Mouse (Mus musculus) heart, embryonic 12.5 days (tissue): Measurements from ENCODE around the gene Nat8f4. TPM values are rescaled to one million over a fixed set of nuclear protein-coding genes. Genes with fewer than 3 reads are reported as not detected.
"Not testable (repeated sequence)": the region's sequence is repeated elsewhere in the genome, so short reads cannot be mapped to it uniquely, and the experiment has no call there.

Experiments used
- ATAC-seq: fragments of 200-750 bp; cut with Nextera tagmentation; 2 replicates; pipeline ENCODE4 v1.8.0; 2017; ENCODE audit warnings: moderate TSS enrichment, moderate library complexity; ENCODE audit not compliant: insufficient number of reproducible peaks, low FRiP score
- H3K27ac ChIP-seq: fragments of 300-500 bp; sonication (generic); 2 replicates; pipeline ENCODE4 v1.5.1; 2016; ENCODE audit warnings: mild to moderate bottlenecking, moderate library complexity; ENCODE audit not compliant: poor library complexity, severe bottlenecking
- H3K27me3 ChIP-seq: fragments of 300-500 bp; sonication (generic); replicated peaks from 2 replicates; pipeline ENCODE4 v1.6.1; 2016; ENCODE audit warnings: mild to moderate bottlenecking, moderate library complexity
- H3K36me3 ChIP-seq: fragments of 300-500 bp; sonication (generic); 2 replicates; pipeline ENCODE4 v1.6.1; 2016; ENCODE audit warnings: mild to moderate bottlenecking, moderate library complexity
- H3K4me1 ChIP-seq: fragments of 300-500 bp; sonication (generic); replicated peaks from 2 replicates; pipeline ENCODE4 v1.6.1; 2016; ENCODE audit warnings: mild to moderate bottlenecking
- H3K4me2 ChIP-seq: fragments of 300-500 bp; sonication (generic); 2 replicates; pipeline ENCODE4 v1.6.1; 2016; ENCODE audit warnings: mild to moderate bottlenecking, moderate library complexity
- H3K4me3 ChIP-seq: fragments of 300-500 bp; sonication (generic); 2 replicates; pipeline ENCODE4 v1.5.1; 2016; ENCODE audit warnings: mild to moderate bottlenecking
- H3K9ac ChIP-seq: fragments of 300-500 bp; sonication (generic); 2 replicates; pipeline ENCODE4 v1.6.1; 2016; ENCODE audit warnings: mild to moderate bottlenecking, moderate library complexity
- H3K9me3 ChIP-seq: fragments of 300-500 bp; sonication (generic); replicated peaks from 2 replicates; pipeline ENCODE4 v1.6.1; 2016; ENCODE audit warnings: mild to moderate bottlenecking, moderate library complexity
- WGBS: fragments of 180-500 bp; shearing (Covaris S2); methylation state at CpG from one replicate; pipeline ENCODE4 v1.1.7; 2016; 5-methylcytosine and 5-hydroxymethylcytosine counted together
- polyA plus RNA-seq: library from polyadenylated mRNA; unstranded; fragments of >200 nt; fragmentation: Nextera tagmentation; extraction: Ambion mirVana; gene quantifications from 2 replicates; pipeline ENCODE4 v1.2.1, GENCODE M21; 2016

Nat8f4 gene
- 2.4 TPM in 2 replicates for polyA plus RNA-seq

DNA sequence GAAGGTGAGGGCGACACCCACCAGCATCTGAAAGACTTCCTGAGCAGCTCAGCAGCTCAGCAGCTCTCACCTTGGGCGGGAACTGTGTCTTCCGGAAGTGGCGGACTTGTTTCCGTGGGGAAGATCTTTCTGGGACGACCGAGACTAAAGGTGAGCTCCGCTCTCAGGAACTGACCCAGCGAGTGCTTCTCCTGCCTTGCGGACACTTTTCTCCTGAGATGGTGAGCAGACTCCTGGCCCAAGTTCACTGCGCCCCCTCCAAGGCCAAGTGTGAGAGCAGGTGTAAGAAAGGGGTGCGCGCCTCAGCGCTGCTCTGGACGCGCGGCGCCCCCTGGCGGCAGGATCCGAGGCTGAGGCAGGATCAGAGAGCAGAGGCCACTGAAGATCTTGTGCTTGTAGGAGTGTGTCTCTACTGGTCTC is at the start of gene Nat8f4:
Gene Nat8f4, minus strand, starts transcription at position 243 of the 420 bp plus-strand sequence.
- H3K27ac ChIP-seq, H3K9ac ChIP-seq, H3K4me1 ChIP-seq, H3K27me3 ChIP-seq, H3K9me3 ChIP-seq, H3K36me3 ChIP-seq: not testable (repeated sequence)
- H3K4me2 ChIP-seq, result peak within 1 kb of the TSS; percentile 61
- 0 out of 2 replicates have a peak, but pooled peaks have one; percentile 71 for ATAC-seq
- H3K4me3 ChIP-seq, result peak within 1 kb of the TSS; percentile 42
- 15% methylated on average over 20 of the region's 20 CpGs for WGBS

DNA sequence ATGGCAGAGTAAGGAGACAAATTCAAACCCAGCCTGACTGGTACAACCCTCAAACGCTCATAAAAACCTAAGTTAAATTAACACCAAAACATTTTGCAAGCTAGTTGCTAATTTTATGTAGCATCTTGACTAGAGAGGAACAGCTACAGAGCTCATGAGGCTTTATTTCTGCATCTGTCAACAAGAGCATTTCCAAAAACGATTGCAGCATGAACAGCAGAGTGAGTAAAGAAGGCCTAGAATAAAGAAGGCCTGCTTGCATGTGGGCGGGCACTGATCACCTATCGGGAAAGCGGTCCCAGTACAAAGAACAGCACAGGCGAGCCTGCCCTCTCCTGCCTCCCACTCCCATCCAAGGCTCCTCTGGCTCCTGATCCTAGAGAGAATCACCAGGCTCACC is 43.9 kb upstream of the Nat8f4 start:
- H3K4me1 ChIP-seq, result no peaks in the 10 kb centered on the region
- ATAC-seq, result no peak
- H3K36me3 ChIP-seq, result peaks cover 89% of the 10 kb centered on the region
- H3K27ac ChIP-seq, result no peak overlapping the region
- 81% methylated on average over 6 of the region's 6 CpGs for WGBS
- H3K4me3 ChIP-seq, result no peak overlapping the region
- no peak overlapping the region for H3K9ac ChIP-seq
- H3K9me3 ChIP-seq, result no peaks in the 10 kb centered on the region
- H3K27me3 ChIP-seq, result no peaks in the 10 kb centered on the region
- no peak overlapping the region for H3K4me2 ChIP-seq

- Histone ChIP-seq H3K9me3 (no peaks in the 10 kb centered on the region), H3K9ac (no peak overlapping the region), H3K4me1 (no peaks in the 10 kb centered on the region), H3K4me2 (no peak overlapping the region), H3K27ac (no peak overlapping the region), H3K4me3 (no peak overlapping the region), H3K27me3 (no peaks in the 10 kb centered on the region), H3K36me3 (peaks cover 50% of the 10 kb centered on the region)
- no peak for ATAC-seq
- WGBS, result 92% methylated on average over 3 of the region's 3 CpGs
These were observed 37.8 kb upstream of the Nat8f4 start for GRCm38 (mm10) chr6:85942469-85942868.

DNA sequence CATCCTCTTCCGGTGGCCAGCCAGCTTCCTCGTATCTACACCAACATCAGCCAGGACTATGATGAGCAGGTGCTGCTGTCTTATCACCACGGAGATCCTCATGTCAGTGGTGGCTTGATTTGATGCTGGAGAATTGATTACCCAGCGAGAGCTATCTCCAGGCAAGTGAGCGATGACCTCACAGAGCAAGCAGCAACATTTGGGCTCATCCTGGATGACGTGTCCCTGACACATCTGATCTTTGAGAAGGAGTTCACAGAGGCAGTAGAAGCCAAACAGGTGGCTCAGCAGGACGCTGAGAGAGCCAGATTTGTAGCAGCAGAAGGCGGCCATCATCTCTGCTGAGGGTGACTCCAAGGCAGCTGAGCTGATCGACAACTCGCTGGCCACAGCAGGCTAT is 34.0 kb upstream of the Nat8f4 start:
- Histone ChIP-seq H3K36me3 (peaks cover 14% of the 10 kb centered on the region), H3K4me2 (no peak overlapping the region), H3K4me1 (peaks cover 4% of the 10 kb centered on the region; the same call in 1 of the 2 replicates), H3K4me3 (no peak overlapping the region), H3K27ac (no peak overlapping the region), H3K9ac (no peak overlapping the region), H3K9me3 (no peaks in the 10 kb centered on the region), H3K27me3 (no peaks in the 10 kb centered on the region)
- WGBS, result 61% methylated on average over 10 of the region's 10 CpGs
- ATAC-seq, result no peak

- 1% methylated on average over 50 of the region's 50 CpGs for WGBS
- not testable (repeated sequence) for H3K9me3 ChIP-seq, H3K27me3 ChIP-seq, H3K36me3 ChIP-seq, H3K4me1 ChIP-seq
- Histone ChIP-seq H3K4me2 (peak overlapping the region; percentile 68), H3K9ac (peak overlapping the region; percentile 68), H3K27ac (peak overlapping the region; percentile 64), H3K4me3 (peak overlapping the region; percentile 50)
- ATAC-seq, result peak; percentile 96
These were observed 32.1 kb upstream of the Nat8f4 start for GRCm38 (mm10) chr6:85936508-85937465.

GRCm38 (mm10) chr6:85935646-85936045 is 31.0 kb upstream of the Nat8f4 start:
- no peak for ATAC-seq
- H3K27ac ChIP-seq, result no peak overlapping the region
- no peak overlapping the region for H3K4me2 ChIP-seq
- H3K9me3 ChIP-seq, result no peaks in the 10 kb centered on the region
- H3K9ac ChIP-seq, result no peak overlapping the region
- no peak overlapping the region for H3K4me3 ChIP-seq
- H3K36me3 ChIP-seq, result 0 out of 2 replicates have a peak, but pooled peaks cover 7% of the 10 kb centered on the region
- WGBS, result 65% methylated on average over 3 of the region's 3 CpGs
- no peaks in the 10 kb centered on the region for H3K27me3 ChIP-seq
- H3K4me1 ChIP-seq, result peaks cover 4% of the 10 kb centered on the region; the same call in 1 of the 2 replicates

GRCm38 (mm10) chr6:85934047-85934446 is 29.4 kb upstream of the Nat8f4 start:
- H3K27ac ChIP-seq, result no peak overlapping the region
- no peak for ATAC-seq
- H3K9me3 ChIP-seq, result no peaks in the 10 kb centered on the region
- H3K4me1 ChIP-seq, result peaks cover 4% of the 10 kb centered on the region; the same call in 1 of the 2 replicates
- no peak overlapping the region for H3K4me3 ChIP-seq
- H3K27me3 ChIP-seq, result no peaks in the 10 kb centered on the region
- WGBS, result 73% methylated on average over 8 of the region's 8 CpGs
- H3K4me2 ChIP-seq, result no peak overlapping the region
- peaks cover 23% of the 10 kb centered on the region for H3K36me3 ChIP-seq
- H3K9ac ChIP-seq, result no peak overlapping the region; the same call in 1 of the 2 replicates

GRCm38 (mm10) chr6:85929312-85929711 is 24.6 kb upstream of the Nat8f4 start:
- Histone ChIP-seq H3K27me3 (no peaks in the 10 kb centered on the region), H3K4me1 (no peaks in the 10 kb centered on the region), H3K36me3 (peaks cover 64% of the 10 kb centered on the region), H3K9ac (no peak overlapping the region), H3K9me3 (no peaks in the 10 kb centered on the region), H3K4me2 (no peak overlapping the region), H3K4me3 (no peak overlapping the region), H3K27ac (no peak overlapping the region)
- 68% methylated on average over 1 of the region's 1 CpGs for WGBS
- ATAC-seq, result no peak

- no peak for ATAC-seq
- H3K27ac ChIP-seq, result no peak overlapping the region
- H3K4me2 ChIP-seq, result no peak overlapping the region
- 85% methylated on average over 9 of the region's 9 CpGs for WGBS
- H3K9me3 ChIP-seq, result no peaks in the 10 kb centered on the region
- H3K4me1 ChIP-seq, result no peaks in the 10 kb centered on the region
- no peak overlapping the region for H3K4me3 ChIP-seq
- H3K36me3 ChIP-seq, result peaks cover 64% of the 10 kb centered on the region
- H3K9ac ChIP-seq, result no peak overlapping the region
- H3K27me3 ChIP-seq, result no peaks in the 10 kb centered on the region
These were observed 23.1 kb upstream of the Nat8f4 start for GRCm38 (mm10) chr6:85927476-85928464.

DNA sequence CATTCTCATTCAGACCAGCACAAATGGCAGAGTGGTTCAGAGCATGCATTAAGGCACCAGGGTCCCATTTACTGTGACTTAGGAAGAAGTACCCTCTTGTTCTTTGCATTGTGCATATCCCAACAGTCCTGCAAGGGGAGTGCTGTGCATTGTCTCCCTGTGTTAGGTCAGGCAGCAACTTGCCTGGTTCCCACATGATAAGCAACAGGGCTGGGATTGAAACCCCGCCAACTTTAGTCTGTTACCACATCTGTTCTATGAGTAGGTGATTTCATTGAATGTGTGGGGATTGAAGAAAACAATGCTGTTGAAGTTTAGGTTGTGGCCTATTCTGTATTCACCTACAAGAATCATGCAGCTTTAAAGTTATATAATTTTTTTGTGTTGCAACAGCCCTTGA is 22.0 kb upstream of the Nat8f4 start:
- WGBS, result 55% methylated on average over 1 of the region's 1 CpGs
- Histone ChIP-seq H3K4me3 (no peak overlapping the region), H3K4me1 (no peaks in the 10 kb centered on the region), H3K4me2 (no peak overlapping the region), H3K9ac (no peak overlapping the region), H3K9me3 (no peaks in the 10 kb centered on the region), H3K27ac (no peak overlapping the region), H3K36me3 (peaks cover 69% of the 10 kb centered on the region), H3K27me3 (no peaks in the 10 kb centered on the region)
- ATAC-seq, result no peak

DNA sequence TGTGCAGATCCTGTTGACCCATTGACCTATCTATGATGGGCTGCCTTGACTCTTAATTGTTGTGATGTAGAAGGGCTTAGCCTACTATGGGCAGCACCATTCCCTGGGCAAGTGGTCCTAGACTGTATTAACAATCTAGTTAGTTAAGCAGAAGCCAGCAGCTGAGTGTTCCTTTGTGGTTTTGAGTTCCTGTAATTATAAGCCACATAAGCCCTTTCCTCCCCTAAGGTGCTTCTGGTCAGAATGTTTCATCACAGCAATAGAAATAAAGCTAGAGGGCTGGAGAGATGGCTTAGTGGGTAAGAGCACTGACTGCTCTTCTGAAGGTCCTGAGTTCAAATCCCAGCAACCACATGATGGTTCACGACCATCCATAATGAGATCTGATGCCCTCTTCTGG is 19.0 kb upstream of the Nat8f4 start:
- no peak for ATAC-seq
- Histone ChIP-seq H3K9me3 (no peaks in the 10 kb centered on the region), H3K4me2 (no peak overlapping the region), H3K36me3 (peaks cover 48% of the 10 kb centered on the region), H3K4me1 (no peaks in the 10 kb centered on the region), H3K27me3 (no peaks in the 10 kb centered on the region), H3K9ac (no peak overlapping the region), H3K4me3 (no peak overlapping the region), H3K27ac (no peak overlapping the region)
- 87% methylated on average over 1 of the region's 1 CpGs for WGBS
